Mouse (Mus musculus) cerebellum, adult 8-10 months (tissue): Measurements from ENCODE around the gene Ywhaq.

Experiments used
- DNase-seq: peaks from one replicate; pipeline ENCODE4 v3.0.0; 2022

Gene Ywhaq

GRCm38 (mm10) chr12:21417100-21418070, at the start of gene Ywhaq:
Gene Ywhaq, minus strand, starts transcription at chr12:21417637.
- DNase-seq, result peak; percentile 96

GRCm38 (mm10) chr12:21463448-21463891, 46.0 kb upstream of the Ywhaq start:
- DNase-seq, result no peak

GRCm38 (mm10) chr12:21462658-21463057, 45.2 kb upstream of the Ywhaq start:
- DNase-seq, result no peak

- DNase-seq, result no peak
Measured at GRCm38 (mm10) chr12:21459681-21460080, 42.2 kb upstream of the Ywhaq start.

GRCm38 (mm10) chr12:21456021-21456420, 38.6 kb upstream of the Ywhaq start:
- no peak for DNase-seq

- no peak for DNase-seq
Measured at GRCm38 (mm10) chr12:21451752-21452151, 34.3 kb upstream of the Ywhaq start.

- no peak for DNase-seq
Measured at GRCm38 (mm10) chr12:21451351-21451750, 33.9 kb upstream of the Ywhaq start.

GRCm38 (mm10) chr12:21443783-21444182, 26.3 kb upstream of the Ywhaq start:
- DNase-seq, result no peak

GRCm38 (mm10) chr12:21441870-21442269, 24.4 kb upstream of the Ywhaq start:
- no peak for DNase-seq

- no peak for DNase-seq
Measured at GRCm38 (mm10) chr12:21439428-21439827, 22.0 kb upstream of the Ywhaq start.

GRCm38 (mm10) chr12:21438750-21439394, 21.4 kb upstream of the Ywhaq start:
- DNase-seq, result no peak

- no peak for DNase-seq
Measured at GRCm38 (mm10) chr12:21438294-21438693, 20.9 kb upstream of the Ywhaq start.

- DNase-seq, result no peak
Measured at GRCm38 (mm10) chr12:21431950-21432349, 14.5 kb upstream of the Ywhaq start.

- DNase-seq, result no peak
Measured at GRCm38 (mm10) chr12:21431039-21431438, 13.6 kb upstream of the Ywhaq start.

- no peak for DNase-seq
Measured at GRCm38 (mm10) chr12:21430140-21430539, 12.7 kb upstream of the Ywhaq start.

GRCm38 (mm10) chr12:21429021-21429420, 11.6 kb upstream of the Ywhaq start:
- DNase-seq, result no peak

- DNase-seq, result no peak
Measured at GRCm38 (mm10) chr12:21426065-21426940, 8.9 kb upstream of the Ywhaq start.

- no peak for DNase-seq
Measured at GRCm38 (mm10) chr12:21424683-21425082, 7.2 kb upstream of the Ywhaq start.

GRCm38 (mm10) chr12:21418621-21419131, 1.2 kb upstream of the Ywhaq start:
- DNase-seq, result peak; percentile 57

- no peak for DNase-seq
Measured at GRCm38 (mm10) chr12:21418083-21418482, 646 bp upstream of the Ywhaq start.

- peak; percentile 39 for DNase-seq
Measured at GRCm38 (mm10) chr12:21416506-21416905, 931 bp downstream of the Ywhaq start.

GRCm38 (mm10) chr12:21410620-21411019, 6.8 kb downstream of the Ywhaq start:
- no peak for DNase-seq

GRCm38 (mm10) chr12:21409651-21410050, 7.8 kb downstream of the Ywhaq start:
- DNase-seq, result no peak
